Mouse (Mus musculus) neural tube, embryonic 12.5 days (tissue): ENCODE results near the gene Polr1c. TPM values are rescaled to one million over a fixed set of nuclear protein-coding genes. Genes with fewer than 3 reads are reported as not detected.
A peak's percentile ranks its signal among the peaks of the same experiment; 100 is the strongest.

Experiments used
- ATAC-seq: fragments of 200-750 bp; cut with Nextera tagmentation; 2 replicates; pipeline ENCODE4 v1.8.0; 2017; ENCODE audit warnings: low read depth, mild to moderate bottlenecking, moderate TSS enrichment, moderate library complexity; ENCODE audit not compliant: low FRiP score
- H3K27ac ChIP-seq: fragments of 300-500 bp; sonication (generic); 2 replicates; pipeline ENCODE4 v1.5.1; 2016
- H3K27me3 ChIP-seq: fragments of 300-500 bp; sonication (generic); replicated peaks from 2 replicates; pipeline ENCODE4 v1.6.1; 2016; ENCODE audit warnings: mild to moderate bottlenecking
- H3K36me3 ChIP-seq: fragments of 300-500 bp; sonication (generic); 2 replicates; pipeline ENCODE4 v1.6.1; 2016; ENCODE audit warnings: mild to moderate bottlenecking
- H3K4me1 ChIP-seq: fragments of 300-500 bp; sonication (generic); 2 replicates; pipeline ENCODE4 v1.6.1; 2016
- H3K4me2 ChIP-seq: fragments of 300-500 bp; sonication (generic); replicated peaks from 2 replicates; pipeline ENCODE4 v1.6.1; 2016; ENCODE audit warnings: mild to moderate bottlenecking
- H3K4me3 ChIP-seq: fragments of 300-500 bp; sonication (generic); 2 replicates; pipeline ENCODE4 v1.5.1; 2016
- H3K9ac ChIP-seq: fragments of 300-500 bp; sonication (generic); 2 replicates; pipeline ENCODE4 v1.6.1; 2016; ENCODE audit warnings: mild to moderate bottlenecking
- H3K9me3 ChIP-seq: fragments of 300-500 bp; sonication (generic); 2 replicates; pipeline ENCODE4 v1.6.1; 2016; ENCODE audit warnings: mild to moderate bottlenecking
- WGBS: fragments of 180-500 bp; shearing (Covaris S2); methylation state at CpG from one replicate; pipeline ENCODE4 v1.1.7; 2016; 5-methylcytosine and 5-hydroxymethylcytosine counted together
- polyA plus RNA-seq: library from polyadenylated mRNA; unstranded; fragments of >200 nt; fragmentation: Nextera tagmentation; extraction: Ambion mirVana; gene quantifications from 2 replicates; pipeline ENCODE4 v1.2.1, GENCODE M21; 2016

Gene Polr1c
- polyA plus RNA-seq, 1 experiment from 2014 or later: 85.3 TPM

DNA sequence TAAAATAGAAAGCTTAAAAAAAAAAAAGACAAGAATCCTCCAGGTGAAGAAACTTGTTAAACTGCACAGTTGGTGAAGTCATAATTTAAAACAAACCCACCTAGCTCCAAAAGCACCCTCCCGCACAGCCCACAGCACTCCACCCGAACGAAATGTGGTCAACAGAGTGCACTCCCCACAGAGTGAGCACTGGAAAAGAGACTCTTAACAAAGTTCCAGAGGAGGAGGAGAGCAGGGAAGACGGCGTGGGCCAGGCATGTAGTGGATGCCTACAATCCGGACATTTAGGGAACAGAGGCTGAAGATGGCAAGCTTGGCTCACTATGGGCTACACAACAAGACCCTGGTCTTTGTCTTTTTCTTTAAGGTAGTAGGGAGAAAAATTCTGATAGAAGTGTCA, 27.2 kb upstream of the Polr1c start:
- no peak for ATAC-seq
- Histone ChIP-seq H3K4me3 (no peak overlapping the region), H3K36me3 (peaks cover 57% of the 10 kb centered on the region), H3K27me3 (no peaks in the 10 kb centered on the region), H3K27ac (no peak overlapping the region), H3K9ac (no peak overlapping the region), H3K4me2 (no peak overlapping the region), H3K9me3 (no peaks in the 10 kb centered on the region), H3K4me1 (no peaks in the 10 kb centered on the region)
- WGBS: 90% methylated on average over 6 of the region's 6 CpGs

- WGBS: 82% methylated on average over 6 of the region's 6 CpGs
- H3K4me2 ChIP-seq: no peak overlapping the region
- no peak overlapping the region for H3K4me3 ChIP-seq
- peaks cover 61% of the 10 kb centered on the region for H3K36me3 ChIP-seq
- H3K27ac ChIP-seq: no peak overlapping the region
- no peak overlapping the region for H3K9ac ChIP-seq
- ATAC-seq: no peak
- H3K4me1 ChIP-seq: no peaks in the 10 kb centered on the region
- no peaks in the 10 kb centered on the region for H3K27me3 ChIP-seq
- H3K9me3 ChIP-seq: no peaks in the 10 kb centered on the region
Measured at GRCm38 (mm10) chr17:46274465-46274864, 26.6 kb upstream of the Polr1c start.

DNA sequence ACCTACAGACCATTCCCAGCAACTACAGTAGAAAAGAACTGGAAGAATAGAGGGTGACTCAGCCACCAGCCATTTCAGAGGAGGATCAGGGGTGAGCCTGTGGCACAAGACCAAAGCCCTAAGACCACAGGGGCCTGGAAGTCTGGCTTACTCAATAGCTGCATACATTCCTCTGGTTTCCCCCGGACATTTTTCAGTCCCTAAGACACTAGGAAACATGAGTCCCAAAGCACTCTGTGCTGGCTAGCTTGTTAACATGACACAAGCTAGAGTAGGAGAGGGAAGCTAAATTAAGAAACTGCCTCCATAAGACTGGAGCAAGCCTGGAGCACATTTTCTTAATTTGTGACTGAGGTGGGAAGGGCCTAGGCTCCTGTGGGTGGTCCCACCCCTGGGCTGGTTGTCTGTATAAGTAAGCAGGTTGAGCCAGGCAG, 26.0 kb upstream of the Polr1c start:
- Histone ChIP-seq H3K9ac (no peak overlapping the region), H3K4me2 (no peak overlapping the region), H3K36me3 (peaks cover 57% of the 10 kb centered on the region), H3K27ac (no peak overlapping the region), H3K4me3 (no peak overlapping the region), H3K9me3 (no peaks in the 10 kb centered on the region), H3K4me1 (no peaks in the 10 kb centered on the region), H3K27me3 (no peaks in the 10 kb centered on the region)
- 81% methylated on average over 1 of the region's 1 CpGs for WGBS
- ATAC-seq: no peak

DNA sequence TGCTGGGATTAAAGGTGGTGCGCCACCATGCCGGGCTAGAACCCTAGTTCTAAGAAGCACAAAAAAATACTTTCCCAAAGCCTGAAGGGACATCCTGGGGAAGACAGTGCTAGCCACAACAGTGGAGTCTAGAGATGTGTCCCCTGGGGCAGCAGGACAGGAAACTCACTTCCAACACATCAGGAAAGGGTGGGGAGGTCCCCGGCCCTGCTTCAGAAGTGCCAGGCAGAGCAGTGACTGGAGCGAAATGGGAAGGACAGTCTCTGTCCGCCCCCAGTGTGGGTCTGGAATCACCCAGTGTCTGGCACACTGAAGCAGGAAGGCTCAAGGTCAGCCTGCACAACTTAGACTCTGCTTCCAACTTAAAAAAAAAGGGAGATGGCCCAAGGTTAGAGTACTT, 24.8 kb upstream of the Polr1c start:
- no peak overlapping the region for H3K4me2 ChIP-seq
- no peaks in the 10 kb centered on the region for H3K27me3 ChIP-seq
- no peak overlapping the region for H3K27ac ChIP-seq
- ATAC-seq: no peak
- H3K9me3 ChIP-seq: no peaks in the 10 kb centered on the region
- peaks cover 57% of the 10 kb centered on the region for H3K36me3 ChIP-seq
- 93% methylated on average over 5 of the region's 5 CpGs for WGBS
- no peaks in the 10 kb centered on the region for H3K4me1 ChIP-seq
- H3K4me3 ChIP-seq: no peak overlapping the region
- H3K9ac ChIP-seq: no peak overlapping the region

GRCm38 (mm10) chr17:46272058-46272457, 24.2 kb upstream of the Polr1c start:
- Histone ChIP-seq H3K4me2 (no peak overlapping the region), H3K4me1 (no peaks in the 10 kb centered on the region), H3K27me3 (no peaks in the 10 kb centered on the region), H3K4me3 (no peak overlapping the region), H3K27ac (no peak overlapping the region), H3K36me3 (peaks cover 57% of the 10 kb centered on the region), H3K9ac (no peak overlapping the region), H3K9me3 (no peaks in the 10 kb centered on the region)
- no peak for ATAC-seq
- WGBS: 82% methylated on average over 2 of the region's 2 CpGs

DNA sequence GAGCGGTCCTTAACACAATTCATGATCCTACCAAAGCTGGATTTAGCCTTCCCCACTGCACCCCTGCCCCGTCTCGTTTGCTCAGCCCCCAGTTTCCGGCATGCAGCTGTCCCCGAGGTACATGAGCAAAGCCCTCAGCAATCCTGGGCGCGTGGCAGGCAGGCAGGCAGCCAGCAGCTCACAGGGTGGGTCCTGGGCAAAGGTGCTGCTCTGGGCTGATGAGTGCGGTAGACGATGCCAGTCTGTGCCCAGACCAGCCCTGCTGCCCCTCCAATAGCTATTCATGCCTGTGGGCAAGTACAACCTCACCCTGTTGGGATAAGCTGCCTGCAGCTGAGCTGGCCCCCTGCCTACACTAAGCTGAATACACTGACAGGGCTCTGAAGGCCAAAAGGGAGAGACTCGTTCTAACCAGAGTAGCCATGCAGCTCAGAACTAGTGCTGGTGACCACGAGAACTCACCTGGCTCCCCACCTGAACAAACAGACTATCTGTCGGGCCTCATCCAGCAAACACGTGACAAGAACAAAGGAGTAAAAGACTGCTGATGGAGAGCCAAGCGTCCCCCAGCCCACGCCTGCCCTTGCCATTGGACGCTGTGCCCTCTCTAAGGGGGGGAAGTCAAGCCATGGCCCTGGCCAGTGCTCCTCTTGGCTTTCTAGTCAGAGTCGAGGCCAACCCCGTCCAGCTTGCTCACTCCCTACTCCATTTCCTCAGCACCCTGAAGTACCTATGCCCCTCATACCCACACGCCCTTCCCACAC, 22.1 kb upstream of the Polr1c start:
- Histone ChIP-seq H3K4me2 (no peak overlapping the region), H3K4me1 (no peaks in the 10 kb centered on the region), H3K9me3 (no peaks in the 10 kb centered on the region), H3K27ac (no peak overlapping the region), H3K9ac (peak overlapping the region; percentile 13; the same call in 1 of the 2 replicates), H3K36me3 (peaks cover 60% of the 10 kb centered on the region), H3K4me3 (no peak overlapping the region), H3K27me3 (no peaks in the 10 kb centered on the region)
- no peak for ATAC-seq
- 93% methylated on average over 19 of the region's 19 CpGs for WGBS

GRCm38 (mm10) chr17:46268026-46268720, 20.3 kb upstream of the Polr1c start:
- Histone ChIP-seq H3K27ac (no peak overlapping the region), H3K9ac (0 out of 2 replicates have a peak overlapping the region, but pooled peaks have one; percentile 17), H3K9me3 (no peaks in the 10 kb centered on the region), H3K4me2 (no peak overlapping the region), H3K4me1 (no peaks in the 10 kb centered on the region), H3K36me3 (peaks cover 63% of the 10 kb centered on the region), H3K27me3 (no peaks in the 10 kb centered on the region), H3K4me3 (no peak overlapping the region)
- ATAC-seq: no peak
- 78% methylated on average over 10 of the region's 10 CpGs for WGBS

- 84% methylated on average over 7 of the region's 7 CpGs for WGBS
- Histone ChIP-seq H3K4me1 (no peaks in the 10 kb centered on the region), H3K9ac (no peak overlapping the region), H3K4me3 (no peak overlapping the region), H3K27ac (no peak overlapping the region), H3K27me3 (no peaks in the 10 kb centered on the region), H3K36me3 (peaks cover 70% of the 10 kb centered on the region), H3K4me2 (no peak overlapping the region), H3K9me3 (no peaks in the 10 kb centered on the region)
- no peak for ATAC-seq
Measured at GRCm38 (mm10) chr17:46267511-46267910, 19.7 kb upstream of the Polr1c start.

- Histone ChIP-seq H3K27ac (no peak overlapping the region), H3K9me3 (no peaks in the 10 kb centered on the region), H3K36me3 (peaks cover 72% of the 10 kb centered on the region), H3K4me3 (no peak overlapping the region), H3K4me2 (no peak overlapping the region), H3K9ac (no peak overlapping the region), H3K27me3 (no peaks in the 10 kb centered on the region), H3K4me1 (no peaks in the 10 kb centered on the region)
- no peak for ATAC-seq
- WGBS: 56% methylated on average over 6 of the region's 6 CpGs
Measured at GRCm38 (mm10) chr17:46266986-46267385, 19.1 kb upstream of the Polr1c start.

GRCm38 (mm10) chr17:46265918-46266618, 18.2 kb upstream of the Polr1c start:
- ATAC-seq: no peak
- Histone ChIP-seq H3K27me3 (no peaks in the 10 kb centered on the region), H3K9me3 (no peaks in the 10 kb centered on the region), H3K27ac (no peak overlapping the region), H3K36me3 (peaks cover 72% of the 10 kb centered on the region), H3K4me2 (no peak overlapping the region), H3K4me3 (no peak overlapping the region), H3K9ac (no peak overlapping the region), H3K4me1 (no peaks in the 10 kb centered on the region)
- 33% methylated on average over 14 of the region's 14 CpGs for WGBS

DNA sequence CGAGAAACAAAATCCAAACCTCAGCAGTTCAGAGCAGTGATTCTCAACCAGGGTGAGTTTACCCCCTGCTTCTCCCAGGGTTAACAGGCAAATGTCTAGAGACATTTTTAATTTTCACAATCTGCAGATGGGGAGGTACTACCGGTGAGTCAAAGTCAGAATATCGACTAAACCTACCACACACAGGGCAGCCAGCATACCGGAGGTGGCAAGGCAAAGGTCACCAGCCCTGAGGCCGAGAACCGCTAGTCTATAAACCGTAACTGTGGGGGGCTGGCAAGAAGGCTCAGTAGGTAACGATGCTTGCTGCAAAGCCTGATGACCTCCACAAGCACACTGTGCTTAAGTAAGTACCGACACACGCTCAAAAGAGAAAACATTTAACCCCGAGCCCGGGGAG, 17.6 kb upstream of the Polr1c start:
- Histone ChIP-seq H3K27me3 (no peaks in the 10 kb centered on the region), H3K4me3 (no peak overlapping the region), H3K9me3 (no peaks in the 10 kb centered on the region), H3K27ac (no peak overlapping the region), H3K4me2 (no peak overlapping the region), H3K9ac (no peak overlapping the region), H3K4me1 (no peaks in the 10 kb centered on the region), H3K36me3 (peaks cover 72% of the 10 kb centered on the region)
- WGBS: 92% methylated on average over 12 of the region's 12 CpGs
- no peak for ATAC-seq

DNA sequence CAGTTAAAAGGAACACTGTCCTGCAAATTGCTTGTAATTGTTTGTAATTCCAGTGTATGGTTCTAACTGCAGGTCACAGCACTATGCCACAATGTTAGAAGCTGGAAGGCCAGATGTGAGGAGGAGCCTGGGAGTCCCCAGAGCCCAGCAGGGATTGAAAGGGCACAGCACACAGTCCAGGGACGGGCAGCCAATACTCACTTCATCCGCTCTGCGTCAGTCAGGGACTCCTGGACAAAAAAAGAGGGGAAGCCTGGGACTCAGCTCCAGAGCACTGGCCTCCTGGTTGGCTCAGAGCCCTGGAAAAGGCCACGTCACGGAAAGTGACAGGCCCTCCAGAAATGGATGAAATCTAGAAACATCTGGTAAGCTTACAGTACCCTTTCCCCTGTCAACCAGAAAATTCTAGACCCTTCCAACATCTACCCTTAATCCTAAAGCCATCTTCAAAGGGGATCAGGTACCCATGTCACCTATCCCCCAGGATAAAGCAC, 14.4 kb upstream of the Polr1c start:
- H3K4me2 ChIP-seq: no peak overlapping the region
- no peak overlapping the region for H3K4me3 ChIP-seq
- H3K4me1 ChIP-seq: no peaks in the 10 kb centered on the region
- no peaks in the 10 kb centered on the region for H3K27me3 ChIP-seq
- ATAC-seq: no peak
- H3K9me3 ChIP-seq: no peaks in the 10 kb centered on the region
- 89% methylated on average over 5 of the region's 5 CpGs for WGBS
- H3K9ac ChIP-seq: no peak overlapping the region
- no peak overlapping the region for H3K27ac ChIP-seq
- peaks cover 77% of the 10 kb centered on the region for H3K36me3 ChIP-seq
